Mouse (Mus musculus) induced T-regulatory cell, adult 2 months (primary cell): Measurements from ENCODE around the gene Prpf38b.
A peak's percentile ranks its signal among the peaks of the same experiment; 100 is the strongest.

Experiments
- DNase-seq: peaks from one replicate; pipeline ENCODE4 v3.0.0-alpha.2; 2012; ENCODE audit warnings: low read depth

Gene Prpf38b

GRCm38 (mm10) chr3:108860786-108861185, 50.7 kb downstream of the Prpf38b start:
- DNase-seq, result no peak

- DNase-seq, result no peak
These were observed 53.2 kb downstream of the Prpf38b start for GRCm38 (mm10) chr3:108858231-108858770.

- no peak for DNase-seq
These were observed 53.8 kb downstream of the Prpf38b start for GRCm38 (mm10) chr3:108857714-108858113.

GRCm38 (mm10) chr3:108857124-108857470, 54.4 kb downstream of the Prpf38b start:
- DNase-seq, result no peak

GRCm38 (mm10) chr3:108856386-108857123, 55.0 kb downstream of the Prpf38b start:
- peak; percentile 58 for DNase-seq

- DNase-seq, result no peak
These were observed 55.7 kb downstream of the Prpf38b start for GRCm38 (mm10) chr3:108855864-108856263.

GRCm38 (mm10) chr3:108855371-108855770, 56.2 kb downstream of the Prpf38b start:
- DNase-seq, result no peak

- no peak for DNase-seq
These were observed 58.3 kb downstream of the Prpf38b start for GRCm38 (mm10) chr3:108853266-108853665.
